Mouse (Mus musculus) bone marrow macrophage, adult 2 months (primary cell): ENCODE data around the gene Cnn1.

Source experiments
- CTCF ChIP-seq: IDR thresholded peaks from 2 replicates; pipeline ENCODE4 v1.5.1; 2012; ENCODE audit warnings: low read depth, mild to moderate bottlenecking, low read length, moderate library complexity
- POLR2A ChIP-seq: IDR thresholded peaks from 2 replicates; pipeline ENCODE4 v1.6.1; 2012; ENCODE audit warnings: mild to moderate bottlenecking, low read depth, low read length, borderline replicate concordance

DNA sequence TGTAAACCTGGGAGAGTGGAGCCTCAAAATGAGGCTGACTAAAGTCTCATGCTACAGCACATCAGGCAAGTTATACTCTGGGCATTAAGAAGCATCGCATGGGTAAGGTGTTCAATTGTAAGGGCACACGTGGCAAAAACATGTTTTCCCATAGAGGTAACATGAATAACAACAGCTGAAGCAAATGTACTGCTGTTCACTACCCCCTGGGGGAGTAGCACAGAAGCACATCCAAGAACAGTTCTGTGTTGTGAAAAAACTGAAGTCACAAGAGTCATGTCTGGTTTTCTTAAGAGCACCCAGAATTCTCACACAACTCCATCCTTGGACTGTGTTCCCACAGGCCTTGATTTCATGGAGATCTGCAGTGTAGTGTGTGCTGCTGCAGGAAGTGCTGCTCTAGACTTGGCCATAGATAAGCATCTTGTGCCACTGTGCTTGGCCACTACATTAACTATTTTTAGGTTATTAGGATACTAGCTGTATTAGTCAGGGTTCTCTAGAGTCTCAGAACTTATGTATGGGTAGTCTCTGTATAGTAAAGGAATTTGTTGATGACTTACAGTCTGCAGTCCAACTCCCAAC is 11.9 kb upstream of the Cnn1 start:
- TF ChIP-seq CTCF: no peak
- no peak for TF ChIP-seq POLR2A
